Mouse (Mus musculus) testis, postnatal 14 days (tissue): Measurements from ENCODE around the gene 1110032A03Rik.

Experiments used
- DNase-seq: peaks from one replicate; pipeline ENCODE4 v3.0.0; 2021; ENCODE audit warnings: low spot score

Gene 1110032A03Rik

DNA sequence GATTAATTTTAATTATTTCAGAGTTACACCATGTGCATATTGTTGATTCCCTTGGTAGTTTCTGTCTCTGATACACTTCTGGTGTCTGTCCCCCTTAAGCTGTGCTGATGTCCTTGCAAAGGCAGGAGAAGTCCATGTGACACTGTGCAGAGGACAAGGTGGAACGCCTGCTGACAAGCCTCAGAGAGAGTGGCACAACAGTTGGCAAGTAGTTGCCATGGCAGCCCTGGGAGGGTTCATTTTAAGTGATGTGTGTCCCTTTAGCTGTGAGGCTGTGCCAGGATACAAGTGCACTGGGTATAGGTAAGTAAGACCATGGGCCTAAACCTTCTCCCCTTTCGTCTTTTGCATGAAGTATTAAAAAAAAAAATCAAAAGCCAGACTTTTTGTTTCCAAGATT is 5.3 kb downstream of the 1110032A03Rik start:
- DNase-seq = no peak

GRCm38 (mm10) chr9:50768107-50769002 is 7.0 kb downstream of the 1110032A03Rik start, which contains the start of gene Fdxacb1:
Fdxacb1 (plus strand) TSS chr9:50768236.
- DNase-seq = peak; percentile 98

GRCm38 (mm10) chr9:50767531-50768106 is 7.7 kb downstream of the 1110032A03Rik start:
- no peak for DNase-seq

- no peak for DNase-seq
Observed at GRCm38 (mm10) chr9:50763331-50763730, 12.0 kb downstream of the 1110032A03Rik start.

GRCm38 (mm10) chr9:50761520-50762243 is 13.6 kb downstream of the 1110032A03Rik start:
- no peak for DNase-seq

GRCm38 (mm10) chr9:50756711-50757110 is 18.6 kb downstream of the 1110032A03Rik start:
- DNase-seq = no peak

DNA sequence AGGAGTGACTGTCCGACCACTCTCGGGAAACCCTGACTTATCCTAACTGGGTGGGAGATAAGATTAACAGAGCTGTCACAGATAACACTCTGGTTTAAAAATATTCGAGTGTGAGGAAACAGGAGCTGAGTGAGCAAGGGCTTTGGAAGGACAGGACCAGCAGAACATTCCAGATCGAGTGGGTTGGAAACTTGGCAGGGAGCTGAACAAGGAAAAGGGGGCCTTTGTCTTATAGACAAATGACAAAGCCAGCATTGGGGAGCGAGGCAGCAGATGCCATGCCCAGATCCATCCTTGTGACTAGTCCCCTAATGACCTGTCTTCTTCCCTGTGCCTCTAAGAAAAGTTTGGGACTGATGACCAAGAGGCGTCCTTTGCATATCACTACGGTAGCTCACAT is 21.4 kb downstream of the 1110032A03Rik start:
- DNase-seq = no peak

DNA sequence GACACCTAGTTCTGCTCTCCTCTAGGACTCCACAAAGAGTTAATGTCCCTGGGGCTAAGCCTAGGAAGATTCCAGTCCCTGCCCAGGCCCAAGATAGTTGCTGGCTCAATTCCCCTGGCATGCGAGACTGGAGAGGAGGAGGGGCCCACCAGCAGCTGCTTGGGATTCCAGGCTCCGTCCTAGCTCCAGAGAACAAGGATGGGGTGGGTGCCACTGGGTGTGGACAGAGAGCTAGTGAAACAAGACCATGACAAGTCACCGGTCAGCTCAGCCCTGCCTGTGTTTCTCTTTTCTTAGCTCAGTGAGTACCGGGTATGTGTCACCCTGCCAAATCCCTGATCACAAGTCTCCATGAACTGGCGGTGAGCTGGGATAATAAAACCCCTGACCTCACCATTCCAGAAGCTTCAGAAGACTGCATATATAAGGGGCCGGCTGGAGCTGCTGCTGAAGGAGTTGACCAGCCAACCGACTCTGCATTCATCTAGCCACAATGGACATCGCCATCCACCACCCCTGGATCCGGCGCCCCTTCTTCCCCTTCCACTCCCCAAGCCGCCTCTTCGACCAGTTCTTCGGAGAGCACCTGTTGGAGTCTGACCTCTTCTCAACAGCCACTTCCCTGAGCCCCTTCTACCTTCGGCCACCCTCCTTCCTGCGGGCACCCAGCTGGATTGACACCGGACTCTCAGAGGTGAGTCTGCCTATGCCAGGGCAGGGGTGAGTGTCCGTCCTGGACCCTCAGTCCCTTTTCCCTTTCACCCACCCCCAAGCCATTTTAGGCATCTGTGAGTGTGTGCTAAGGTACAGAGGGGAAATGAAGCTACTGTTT is 22.3 kb downstream of the 1110032A03Rik start:
- peak; percentile 80 for DNase-seq

GRCm38 (mm10) chr9:50752054-50752602 is 23.2 kb downstream of the 1110032A03Rik start, which contains the start of gene Hspb2:
Hspb2 (minus strand) TSS chr9:50752354.
- DNase-seq = no peak

DNA sequence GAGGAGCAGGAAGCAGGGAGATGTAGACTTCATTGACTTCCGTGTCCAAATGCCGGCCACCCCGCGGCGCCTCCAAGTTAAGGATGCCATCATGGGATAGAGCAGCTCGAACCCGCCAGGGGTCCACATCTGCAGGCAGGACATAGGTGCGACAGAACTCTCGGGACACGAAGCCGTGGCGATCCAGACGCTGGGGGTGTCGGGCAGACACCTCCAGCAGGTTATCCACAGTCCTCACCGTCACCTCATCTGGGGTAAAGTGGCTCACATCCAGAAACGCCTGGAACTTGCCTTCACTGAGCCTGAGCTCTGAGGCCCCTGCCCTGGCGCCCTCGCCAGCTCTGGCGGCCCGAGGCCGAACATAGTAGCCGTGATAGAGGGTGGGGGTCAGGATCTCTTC is 24.0 kb downstream of the 1110032A03Rik start, which contains the start of gene Cryab:
Cryab (plus strand) TSS at position 3 of the 400 bp plus-strand sequence.
- DNase-seq = no peak

GRCm38 (mm10) chr9:50750706-50751105 is 24.6 kb downstream of the 1110032A03Rik start:
- no peak for DNase-seq

GRCm38 (mm10) chr9:50746214-50746677 is 29.1 kb downstream of the 1110032A03Rik start, which contains the start of gene 2310030G06Rik:
2310030G06Rik (minus strand) TSS chr9:50746536.
- DNase-seq = no peak

DNA sequence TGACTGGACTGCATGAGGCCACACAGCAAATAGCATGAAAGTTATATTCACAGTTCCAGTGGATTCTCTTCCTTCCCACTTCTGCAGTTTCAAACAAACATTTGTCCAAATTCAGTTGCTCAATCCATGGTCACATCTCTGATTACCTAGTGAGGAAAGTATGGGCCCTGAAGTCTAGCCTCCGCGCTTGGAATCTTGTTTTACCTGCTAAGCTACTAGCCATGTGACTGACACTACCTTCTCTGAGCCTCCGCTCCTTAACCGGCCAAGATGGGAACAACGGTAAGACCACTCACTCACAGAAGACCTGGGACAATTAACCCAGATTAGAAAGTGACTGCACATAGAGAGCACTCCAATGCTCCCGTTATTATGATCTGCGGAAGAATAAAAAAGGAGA is 29.5 kb downstream of the 1110032A03Rik start:
- no peak for DNase-seq

DNA sequence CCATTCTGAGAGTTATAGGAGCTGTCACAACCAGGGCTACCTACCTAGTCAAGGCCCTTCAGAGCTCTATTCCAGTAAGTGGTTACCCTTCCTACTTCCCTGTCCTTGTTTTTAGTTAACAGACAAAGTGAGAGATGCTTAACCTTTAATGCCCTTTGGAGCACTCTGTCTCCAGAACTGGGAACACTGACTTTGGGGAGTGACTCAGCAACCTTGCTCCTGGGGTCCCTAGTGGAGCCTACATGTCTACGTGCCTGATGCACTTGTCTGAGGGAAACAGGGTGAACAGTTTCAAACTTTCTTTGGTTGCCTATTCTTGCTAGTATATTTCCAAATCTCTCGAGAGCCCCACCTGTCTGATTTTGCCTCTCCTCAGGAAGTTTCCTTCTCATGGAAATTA is 32.6 kb downstream of the 1110032A03Rik start:
- no peak for DNase-seq

- DNase-seq = no peak
Observed at GRCm38 (mm10) chr9:50742261-50742660, 33.1 kb downstream of the 1110032A03Rik start.

- no peak for DNase-seq
Observed at GRCm38 (mm10) chr9:50740867-50741784, 34.2 kb downstream of the 1110032A03Rik start.

DNA sequence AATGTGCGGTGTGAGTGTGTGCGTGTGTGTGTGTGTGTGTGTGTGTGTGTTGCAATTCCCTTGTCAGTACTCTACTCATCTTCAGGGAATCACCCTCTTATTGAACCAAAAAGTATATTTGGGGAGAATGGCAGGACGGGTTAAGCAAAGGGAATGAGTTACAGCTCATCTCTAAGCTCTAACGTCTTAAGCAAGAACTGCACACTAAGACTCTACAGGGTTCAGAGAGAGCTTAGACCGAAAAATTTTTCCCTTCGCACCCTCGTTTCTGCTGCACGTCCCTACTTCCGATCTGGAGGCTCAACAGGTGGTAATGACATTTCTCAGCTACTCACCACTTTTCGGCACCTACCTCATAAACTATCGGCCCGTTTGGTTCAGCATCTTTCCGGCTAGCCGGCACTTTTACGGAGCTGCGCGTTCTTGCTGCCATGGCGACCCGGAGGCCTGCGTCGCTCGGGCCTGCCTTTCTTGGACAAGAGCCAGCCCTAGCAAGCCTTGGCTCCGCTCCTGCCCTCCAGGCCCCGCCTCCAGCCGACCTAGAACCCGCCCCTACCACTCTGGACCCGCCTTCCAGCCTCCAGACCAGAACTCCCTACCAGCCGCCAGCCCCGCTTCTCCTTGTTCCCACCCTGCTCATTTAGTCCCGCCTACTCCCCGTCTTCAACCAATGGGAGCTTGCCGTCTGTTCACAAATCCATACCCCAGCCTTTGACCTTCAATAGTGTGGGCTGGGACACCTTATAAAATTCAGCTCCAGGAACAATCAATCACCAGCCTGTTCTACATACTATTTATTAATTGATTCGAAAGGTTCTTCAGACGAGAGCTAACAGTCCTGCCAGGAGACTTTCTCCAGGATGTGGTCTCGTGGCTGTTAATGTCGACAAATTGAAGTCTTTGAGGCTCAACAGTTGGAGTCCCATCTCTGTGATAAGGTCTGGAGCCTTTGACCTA is 36.1 kb downstream of the 1110032A03Rik start, which contains the start of gene Dixdc1:
Dixdc1 (minus strand) TSS at position 604 of the 957 bp plus-strand sequence.
- peak; percentile 95 for DNase-seq

- DNase-seq = no peak
Observed at GRCm38 (mm10) chr9:50734989-50735388, 40.3 kb downstream of the 1110032A03Rik start.

- DNase-seq = no peak
Observed at GRCm38 (mm10) chr9:50732560-50732959, 42.8 kb downstream of the 1110032A03Rik start.
